Mouse (Mus musculus) limb, embryonic 11.5 days (tissue): ENCODE results near the gene Gm20422. TPM values are rescaled to one million over a fixed set of nuclear protein-coding genes. Genes with fewer than 3 reads are reported as not detected.

ENCODE experiments used
- ATAC-seq: fragments of 200-750 bp; cut with Nextera tagmentation; 2 replicates; pipeline ENCODE4 v1.8.0; 2017; ENCODE audit warnings: low read depth; ENCODE audit not compliant: insufficient number of reproducible peaks, low FRiP score, low TSS enrichment
- DNase-seq: peaks from one replicate; pipeline ENCODE4 v3.0.0-alpha.2; 2015; ENCODE audit warnings: low spot score
- H3K27ac ChIP-seq: fragments of 300-500 bp; sonication (generic); replicated peaks from 2 replicates; pipeline ENCODE4 v1.5.1; 2014; ENCODE audit warnings: low read depth, mild to moderate bottlenecking, low read length
- H3K27me3 ChIP-seq: fragments of 300-500 bp; sonication (generic); 2 replicates; pipeline ENCODE4 v1.6.1; 2014; ENCODE audit warnings: mild to moderate bottlenecking, low read length, mixed read lengths; ENCODE audit not compliant: control insufficient read depth, insufficient read depth
- H3K36me3 ChIP-seq: fragments of 300-500 bp; sonication (generic); 2 replicates; pipeline ENCODE4 v1.6.1; 2014; ENCODE audit warnings: mild to moderate bottlenecking, low read length, moderate library complexity, mixed read lengths; ENCODE audit not compliant: control insufficient read depth, insufficient read depth
- H3K4me1 ChIP-seq: fragments of 300-500 bp; sonication (generic); 2 replicates; pipeline ENCODE4 v1.6.1; 2014; ENCODE audit warnings: low read length, mixed read lengths; ENCODE audit not compliant: control insufficient read depth, insufficient read depth
- H3K4me2 ChIP-seq: fragments of 300-500 bp; sonication (generic); 2 replicates; pipeline ENCODE4 v1.6.1; 2014; ENCODE audit warnings: low read depth, mild to moderate bottlenecking, moderate library complexity; ENCODE audit not compliant: severe bottlenecking
- H3K4me3 ChIP-seq: fragments of 300-500 bp; sonication (generic); 2 replicates; pipeline ENCODE4 v1.5.1; 2014; ENCODE audit warnings: low read depth, low read length
- H3K9ac ChIP-seq: fragments of 300-500 bp; sonication (generic); 2 replicates; pipeline ENCODE4 v1.6.1; 2014; ENCODE audit warnings: mild to moderate bottlenecking, low read length
- H3K9me3 ChIP-seq: fragments of 300-500 bp; sonication (generic); 2 replicates; pipeline ENCODE4 v1.6.1; 2016; ENCODE audit warnings: low read length; ENCODE audit not compliant: control insufficient read depth
- WGBS: fragments of 180-500 bp; shearing (Covaris S2); extraction: QIAGEN DNeasy Blood & Tissue Kit; methylation state at CpG from one replicate; pipeline ENCODE4 v1.1.7; 2014; 5-methylcytosine and 5-hydroxymethylcytosine counted together
- polyA plus RNA-seq: library from polyadenylated mRNA; unstranded; fragments of >200 nt; fragmentation: Nextera tagmentation; extraction: Ambion mirVana; gene quantifications from 2 replicates; pipeline ENCODE4 v1.2.1, GENCODE M21; 2014

Gm20422 gene
- polyA plus RNA-seq, result 1.8 TPM in 1 of 2 replicates, not detected in the other

GRCm38 (mm10) chr8:69774503-69775148, at the start of gene Gm20422:
Gm20422 (minus strand) TSS chr8:69774886.
- WGBS, result under 1% methylated on average over 41 of the region's 41 CpGs
- peaks cover 14% of the 10 kb centered on the region for H3K4me1 ChIP-seq

DNA sequence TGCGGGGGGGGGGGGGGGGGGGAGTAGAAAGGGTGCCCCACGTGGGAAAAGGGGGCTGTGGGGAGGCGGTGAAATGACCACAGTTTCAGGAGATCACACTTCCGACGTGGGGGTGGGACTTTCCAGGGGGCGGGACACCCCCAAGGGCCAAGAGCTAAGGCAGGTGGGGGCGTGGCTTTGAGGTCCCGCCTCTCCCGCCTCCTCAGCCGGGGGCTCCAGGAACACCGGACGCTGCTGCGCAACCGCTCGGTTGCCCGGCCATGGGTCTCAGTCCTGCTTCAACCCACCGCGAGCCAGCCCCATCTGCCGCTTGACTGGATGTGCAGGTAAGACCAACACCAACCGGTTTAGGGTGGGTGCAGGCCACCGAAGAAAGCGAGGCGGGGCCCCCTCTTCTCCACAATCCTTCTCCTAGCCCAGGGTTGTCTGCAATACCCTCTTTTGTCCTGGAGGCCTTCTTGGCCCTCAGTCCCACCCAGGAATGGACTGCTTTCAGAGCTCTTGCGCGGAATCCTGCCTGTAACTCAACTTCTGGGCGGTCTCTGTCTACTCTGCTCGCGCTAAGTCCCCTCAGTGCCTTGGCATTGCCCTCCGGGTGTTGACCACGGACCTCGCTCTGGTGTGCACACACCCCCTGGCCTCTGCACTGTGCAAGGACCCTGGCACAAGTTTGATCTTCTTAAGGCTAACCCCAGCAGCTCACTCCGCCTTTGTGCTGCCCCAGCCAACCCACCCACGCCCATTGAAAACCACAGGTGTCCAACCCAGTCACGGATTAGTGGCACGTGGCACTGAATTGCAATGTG, 47.9 kb upstream of the Gm20422 start, which contains the start of gene Lpar2:
Gene Lpar2 (plus strand): TSS at position 44 of the 806 bp plus-strand sequence.
- DNase-seq (peak; percentile 88), ATAC-seq (peak; percentile 85)
- 2% methylated on average over 31 of the region's 35 CpGs for WGBS
- Histone ChIP-seq H3K36me3 (peaks cover 5% of the 10 kb centered on the region), H3K9ac (peak within 1 kb of the TSS; percentile 84), H3K9me3 (no peaks in the 10 kb centered on the region), H3K27ac (peak within 1 kb of the TSS; percentile 75), H3K27me3 (no peaks in the 10 kb centered on the region), H3K4me1 (peaks cover 19% of the 10 kb centered on the region), H3K4me3 (peak within 1 kb of the TSS; percentile 74), H3K4me2 (peak within 1 kb of the TSS; percentile 58)

More at GRCm38 (mm10) chr8:69774503-69775148, at the start of gene Gm20422:
- Histone ChIP-seq H3K9ac (peak within 1 kb of the TSS; percentile 97), H3K27me3 (no peaks in the 10 kb centered on the region), H3K36me3 (no peaks in the 10 kb centered on the region; the same call in none of the 2 replicates), H3K27ac (peak within 1 kb of the TSS; percentile 99), H3K4me2 (peak within 1 kb of the TSS; percentile 64), H3K4me3 (peak within 1 kb of the TSS; percentile 69), H3K9me3 (no peaks in the 10 kb centered on the region)
- ATAC-seq (peak; percentile 98), DNase-seq (peak; percentile 90)

- peak; percentile 63 for ATAC-seq
- peak; percentile 81 for DNase-seq
- peak overlapping the region; percentile 58 for H3K4me2 ChIP-seq
- H3K27me3 ChIP-seq, result no peaks in the 10 kb centered on the region
- no peaks in the 10 kb centered on the region for H3K9me3 ChIP-seq
- under 1% methylated on average over 16 of the region's 22 CpGs for WGBS
- H3K4me1 ChIP-seq, result peaks cover 19% of the 10 kb centered on the region
- no peak overlapping the region for H3K27ac ChIP-seq
- H3K4me3 ChIP-seq, result peak overlapping the region; percentile 74
- H3K9ac ChIP-seq, result peak overlapping the region; percentile 84
- H3K36me3 ChIP-seq, result peaks cover 5% of the 10 kb centered on the region
These were observed 47.3 kb upstream of the Gm20422 start for GRCm38 (mm10) chr8:69821971-69822385.

DNA sequence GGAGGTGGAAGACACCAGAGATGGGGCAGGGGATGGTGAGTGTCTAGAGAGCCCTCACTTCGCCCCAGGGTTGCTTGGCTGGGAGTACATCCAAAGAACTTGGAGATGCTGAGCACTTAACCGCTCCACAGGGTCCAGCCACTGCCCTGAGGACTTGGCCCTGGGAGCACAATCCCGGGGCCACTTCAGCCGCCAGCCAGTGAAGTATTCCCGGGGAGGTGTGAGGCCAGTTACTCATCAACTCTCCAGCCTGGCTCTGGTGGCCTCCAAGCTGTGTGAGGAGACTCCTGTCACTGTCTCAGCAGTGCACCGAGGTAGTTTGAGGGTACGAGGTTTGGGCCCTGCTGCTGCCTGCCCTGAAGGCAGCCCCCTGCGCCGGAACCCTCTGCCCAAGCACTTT, 45.8 kb upstream of the Gm20422 start:
- DNase-seq, result no peak
- Histone ChIP-seq H3K36me3 (peaks cover 2% of the 10 kb centered on the region; the same call in 1 of the 2 replicates), H3K27ac (no peak overlapping the region), H3K4me2 (no peak overlapping the region), H3K4me3 (no peak overlapping the region), H3K9ac (no peak overlapping the region), H3K9me3 (no peaks in the 10 kb centered on the region), H3K4me1 (peaks cover 19% of the 10 kb centered on the region), H3K27me3 (no peaks in the 10 kb centered on the region)
- no peak for ATAC-seq
- 77% methylated on average over 9 of the region's 9 CpGs for WGBS

DNA sequence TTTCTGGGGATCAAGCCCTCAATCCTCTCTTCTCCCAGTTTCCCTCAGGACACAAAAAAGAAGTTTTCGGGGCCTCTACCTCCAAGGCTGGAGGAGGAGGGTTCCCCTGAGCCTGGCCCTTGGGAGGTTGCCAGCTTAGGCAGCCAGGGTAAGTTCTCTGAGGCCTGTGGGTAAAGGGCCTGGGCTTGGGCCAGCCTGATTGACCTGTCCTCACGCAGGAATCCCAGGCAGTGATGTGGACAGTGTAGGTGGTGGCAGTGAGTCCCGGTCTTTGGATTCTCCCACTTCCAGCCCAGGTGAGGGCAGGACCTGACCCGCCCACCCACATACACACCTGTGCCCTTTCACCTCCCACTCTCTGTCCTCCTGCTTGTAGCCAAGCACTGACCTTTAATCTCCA, 40.7 kb upstream of the Gm20422 start:
- Histone ChIP-seq H3K9ac (no peak overlapping the region), H3K9me3 (no peaks in the 10 kb centered on the region), H3K27ac (no peak overlapping the region), H3K36me3 (peaks cover 4% of the 10 kb centered on the region; the same call in 1 of the 2 replicates), H3K4me3 (no peak overlapping the region), H3K4me2 (no peak overlapping the region), H3K27me3 (no peaks in the 10 kb centered on the region), H3K4me1 (no peaks in the 10 kb centered on the region)
- WGBS, result 93% methylated on average over 4 of the region's 4 CpGs
- ATAC-seq (no peak), DNase-seq (no peak)

- H3K9ac ChIP-seq, result no peak overlapping the region
- no peaks in the 10 kb centered on the region for H3K27me3 ChIP-seq
- H3K9me3 ChIP-seq, result no peaks in the 10 kb centered on the region
- no peak overlapping the region for H3K4me3 ChIP-seq
- 86% methylated on average over 2 of the region's 2 CpGs for WGBS
- ATAC-seq (no peak), DNase-seq (no peak)
- no peak overlapping the region for H3K4me2 ChIP-seq
- no peak overlapping the region for H3K27ac ChIP-seq
- peaks cover 4% of the 10 kb centered on the region; the same call in 1 of the 2 replicates for H3K36me3 ChIP-seq
- H3K4me1 ChIP-seq, result no peaks in the 10 kb centered on the region
These were observed 40.2 kb upstream of the Gm20422 start for GRCm38 (mm10) chr8:69814881-69815280.

DNA sequence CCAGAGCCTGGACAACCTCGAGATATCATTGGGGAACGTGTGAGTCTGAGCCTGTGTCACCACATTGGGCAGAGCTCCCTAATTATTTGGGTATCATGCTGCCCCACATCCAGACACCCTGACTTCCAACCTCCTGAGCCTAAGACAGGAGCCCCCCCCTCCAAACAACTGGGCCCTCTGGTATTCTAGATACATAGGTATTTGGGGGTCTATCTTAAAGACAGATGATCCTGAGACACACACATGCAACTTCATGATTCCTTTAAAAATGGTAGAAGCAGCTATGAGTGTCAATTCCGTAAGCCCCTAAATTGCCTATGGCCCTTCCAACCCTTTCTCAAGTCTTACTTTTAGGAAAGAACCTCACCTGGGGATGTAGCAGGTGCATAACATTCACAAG, 35.1 kb upstream of the Gm20422 start:
- H3K4me3 ChIP-seq, result no peak overlapping the region
- H3K4me1 ChIP-seq, result no peaks in the 10 kb centered on the region
- H3K36me3 ChIP-seq, result peaks cover 21% of the 10 kb centered on the region
- H3K4me2 ChIP-seq, result no peak overlapping the region
- H3K9ac ChIP-seq, result no peak overlapping the region
- ATAC-seq (no peak), DNase-seq (no peak)
- no peaks in the 10 kb centered on the region for H3K27me3 ChIP-seq
- 55% methylated on average over 3 of the region's 3 CpGs for WGBS
- H3K27ac ChIP-seq, result no peak overlapping the region
- H3K9me3 ChIP-seq, result no peaks in the 10 kb centered on the region

- whole genome bisulfite sequencing, result 2% methylated on average over 23 of the region's 23 CpGs
- Histone ChIP-seq H3K9ac (peak overlapping the region; percentile 43; the same call in 1 of the 2 replicates), H3K4me1 (no peaks in the 10 kb centered on the region), H3K4me2 (peak overlapping the region; percentile 57), H3K4me3 (peak overlapping the region; percentile 25), H3K36me3 (peaks cover 21% of the 10 kb centered on the region), H3K27me3 (no peaks in the 10 kb centered on the region), H3K9me3 (no peaks in the 10 kb centered on the region), H3K27ac (no peak overlapping the region)
- peak; percentile 32 for ATAC-seq
- peak; percentile 47 for DNase-seq
These were observed 34.2 kb upstream of the Gm20422 start for GRCm38 (mm10) chr8:69808864-69809403.
